Mouse (Mus musculus): Measurements from ENCODE around the gene Gm49378.

GRCm38 (mm10) chr14:55613346-55613745 is 24.3 kb downstream of the Gm49378 start:
- TF ChIP-seq GATA1 (IDR thresholded peaks at IDR 0.05; ENCODE audit: borderline replicate concordance, low read length), result no peak
- no peak for TF ChIP-seq CTCF (IDR thresholded peaks at IDR 0.05; ENCODE audit: low read depth, low read length)
- TF ChIP-seq TAL1 (conservative IDR thresholded peaks at IDR 0.05; ENCODE audit: low read depth, low read length), result no peak
- no peak for TF ChIP-seq POLR2AphosphoS5 (IDR thresholded peaks at IDR 0.05; ENCODE audit: insufficient replicate concordance, low read depth, low read length)
